Mouse (Mus musculus) intestine, embryonic 16.5 days (tissue): ENCODE data around the gene Fopnl. TPM values are rescaled to one million over a fixed set of nuclear protein-coding genes. Genes with fewer than 3 reads are reported as not detected.

ENCODE experiments used
- ATAC-seq: fragments of 200-750 bp; cut with Nextera tagmentation; 2 replicates; pipeline ENCODE4 v1.8.0; 2017; ENCODE audit warnings: moderate TSS enrichment, moderate library complexity
- H3K27ac ChIP-seq: fragments of 300-500 bp; sonication (generic); 2 replicates; pipeline ENCODE4 v1.5.1; 2014; ENCODE audit warnings: mild to moderate bottlenecking, low read length
- H3K27me3 ChIP-seq: fragments of 300-500 bp; sonication (generic); replicated peaks from 2 replicates; pipeline ENCODE4 v1.6.1; 2014; ENCODE audit warnings: low read length, control low read depth, mixed read lengths; ENCODE audit not compliant: control insufficient read depth, insufficient read depth
- H3K36me3 ChIP-seq: fragments of 300-500 bp; sonication (generic); 2 replicates; pipeline ENCODE4 v1.6.1; 2014; ENCODE audit warnings: low read length, control low read depth; ENCODE audit not compliant: control insufficient read depth, insufficient read depth
- H3K4me1 ChIP-seq: fragments of 300-500 bp; sonication (generic); 2 replicates; pipeline ENCODE4 v1.6.1; 2014; ENCODE audit warnings: low read length, control low read depth, mixed read lengths; ENCODE audit not compliant: control insufficient read depth, insufficient read depth
- H3K4me2 ChIP-seq: fragments of 300-500 bp; sonication (generic); 2 replicates; pipeline ENCODE4 v1.6.1; 2014; ENCODE audit warnings: low read depth, low read length, control low read depth
- H3K4me3 ChIP-seq: fragments of 300-500 bp; sonication (generic); 2 replicates; pipeline ENCODE4 v1.5.1; 2014; ENCODE audit warnings: mild to moderate bottlenecking, low read length
- H3K9ac ChIP-seq: fragments of 300-500 bp; sonication (generic); 2 replicates; pipeline ENCODE4 v1.6.1; 2014; ENCODE audit warnings: low read depth, low read length
- H3K9me3 ChIP-seq: fragments of 300-500 bp; sonication (generic); 2 replicates; pipeline ENCODE4 v1.6.1; 2016; ENCODE audit warnings: low read length, control low read depth; ENCODE audit not compliant: control insufficient read depth
- WGBS: fragments of 180-500 bp; shearing (Covaris S2); extraction: QIAGEN DNeasy Blood & Tissue Kit; methylation state at CpG from one replicate; pipeline ENCODE4 v1.1.7; 2014; 5-methylcytosine and 5-hydroxymethylcytosine counted together
- polyA plus RNA-seq: library from polyadenylated mRNA; unstranded; fragments of >200 nt; fragmentation: Nextera tagmentation; extraction: Ambion mirVana; gene quantifications from 2 replicates; pipeline ENCODE4 v1.2.1, GENCODE M21; 2015

Fopnl gene
- polyA plus RNA-seq, 1 experiment from 2014 or later, result 115 TPM

GRCm38 (mm10) chr16:14358531-14358930 lies 41.3 kb upstream of the Fopnl start:
- WGBS, result 78% methylated on average over 1 of the region's 1 CpGs
- no peak for ATAC-seq

GRCm38 (mm10) chr16:14357859-14358258 lies 40.7 kb upstream of the Fopnl start:
- H3K36me3 ChIP-seq, result no peaks in the 10 kb centered on the region
- no peak overlapping the region for H3K4me2 ChIP-seq
- no peak overlapping the region for H3K9ac ChIP-seq
- no peaks in the 10 kb centered on the region for H3K27me3 ChIP-seq
- ATAC-seq, result no peak
- peaks cover 9% of the 10 kb centered on the region; the same call in 1 of the 2 replicates for H3K4me1 ChIP-seq
- no peaks in the 10 kb centered on the region for H3K9me3 ChIP-seq
- WGBS, result 48% methylated on average over 2 of the region's 2 CpGs
- no peak overlapping the region for H3K4me3 ChIP-seq
- no peak overlapping the region for H3K27ac ChIP-seq

More at GRCm38 (mm10) chr16:14358531-14358930, 41.3 kb upstream of the Fopnl start:
- H3K27ac ChIP-seq, result no peak overlapping the region
- H3K27me3 ChIP-seq, result no peaks in the 10 kb centered on the region
- H3K36me3 ChIP-seq, result no peaks in the 10 kb centered on the region
- H3K4me3 ChIP-seq, result no peak overlapping the region
- peaks cover 9% of the 10 kb centered on the region; the same call in 1 of the 2 replicates for H3K4me1 ChIP-seq
- no peaks in the 10 kb centered on the region for H3K9me3 ChIP-seq
- no peak overlapping the region for H3K4me2 ChIP-seq
- H3K9ac ChIP-seq, result no peak overlapping the region

GRCm38 (mm10) chr16:14352663-14353062 lies 35.5 kb upstream of the Fopnl start:
- no peak overlapping the region for H3K27ac ChIP-seq
- H3K4me1 ChIP-seq, result no peaks in the 10 kb centered on the region
- ATAC-seq, result no peak
- 56% methylated on average over 5 of the region's 5 CpGs for WGBS
- no peak overlapping the region for H3K4me2 ChIP-seq
- no peak overlapping the region for H3K9ac ChIP-seq
- H3K9me3 ChIP-seq, result no peaks in the 10 kb centered on the region
- H3K4me3 ChIP-seq, result no peak overlapping the region
- no peaks in the 10 kb centered on the region for H3K36me3 ChIP-seq
- H3K27me3 ChIP-seq, result no peaks in the 10 kb centered on the region

GRCm38 (mm10) chr16:14352234-14352633 lies 35.0 kb upstream of the Fopnl start:
- Histone ChIP-seq H3K4me3 (no peak overlapping the region), H3K9ac (no peak overlapping the region), H3K9me3 (no peaks in the 10 kb centered on the region), H3K4me2 (no peak overlapping the region), H3K27ac (no peak overlapping the region), H3K27me3 (no peaks in the 10 kb centered on the region), H3K4me1 (no peaks in the 10 kb centered on the region), H3K36me3 (no peaks in the 10 kb centered on the region)
- WGBS, result 75% methylated on average over 3 of the region's 3 CpGs
- no peak for ATAC-seq

GRCm38 (mm10) chr16:14351571-14351970 lies 34.4 kb upstream of the Fopnl start:
- Histone ChIP-seq H3K9ac (no peak overlapping the region), H3K4me1 (no peaks in the 10 kb centered on the region), H3K27ac (no peak overlapping the region), H3K27me3 (no peaks in the 10 kb centered on the region), H3K4me2 (no peak overlapping the region), H3K36me3 (no peaks in the 10 kb centered on the region), H3K4me3 (no peak overlapping the region), H3K9me3 (no peaks in the 10 kb centered on the region)
- no peak for ATAC-seq

GRCm38 (mm10) chr16:14344967-14345366 lies 27.8 kb upstream of the Fopnl start:
- ATAC-seq, result no peak
- H3K9me3 ChIP-seq, result no peaks in the 10 kb centered on the region
- H3K27ac ChIP-seq, result no peak overlapping the region
- H3K4me1 ChIP-seq, result no peaks in the 10 kb centered on the region
- H3K27me3 ChIP-seq, result no peaks in the 10 kb centered on the region
- no peak overlapping the region for H3K4me2 ChIP-seq
- no peaks in the 10 kb centered on the region for H3K36me3 ChIP-seq
- 79% methylated on average over 3 of the region's 3 CpGs for WGBS
- H3K4me3 ChIP-seq, result no peak overlapping the region
- H3K9ac ChIP-seq, result no peak overlapping the region

- no peaks in the 10 kb centered on the region for H3K9me3 ChIP-seq
- ATAC-seq, result no peak
- H3K27ac ChIP-seq, result no peak overlapping the region
- H3K36me3 ChIP-seq, result no peaks in the 10 kb centered on the region
- no peak overlapping the region for H3K4me2 ChIP-seq
- no peaks in the 10 kb centered on the region for H3K27me3 ChIP-seq
- 70% methylated on average over 1 of the region's 1 CpGs for WGBS
- no peaks in the 10 kb centered on the region for H3K4me1 ChIP-seq
- no peak overlapping the region for H3K4me3 ChIP-seq
- no peak overlapping the region for H3K9ac ChIP-seq
These were observed 11.0 kb upstream of the Fopnl start for GRCm38 (mm10) chr16:14328156-14328555.

- no peak for ATAC-seq
- no peak overlapping the region for H3K4me3 ChIP-seq
- no peaks in the 10 kb centered on the region for H3K9me3 ChIP-seq
- H3K4me1 ChIP-seq, result peaks cover 7% of the 10 kb centered on the region; the same call in 1 of the 2 replicates
- H3K36me3 ChIP-seq, result no peaks in the 10 kb centered on the region
- no peak overlapping the region for H3K27ac ChIP-seq
- H3K4me2 ChIP-seq, result no peak overlapping the region
- WGBS, result 54% methylated on average over 1 of the region's 1 CpGs
- no peaks in the 10 kb centered on the region for H3K27me3 ChIP-seq
- no peak overlapping the region for H3K9ac ChIP-seq
These were observed 3.3 kb upstream of the Fopnl start for GRCm38 (mm10) chr16:14320494-14320893.

- H3K9ac ChIP-seq, result no peak overlapping the region
- no peak overlapping the region for H3K4me3 ChIP-seq
- H3K27ac ChIP-seq, result no peak overlapping the region
- H3K27me3 ChIP-seq, result no peaks in the 10 kb centered on the region
- no peak for ATAC-seq
- 85% methylated on average over 3 of the region's 3 CpGs for WGBS
- peaks cover 9% of the 10 kb centered on the region; the same call in 1 of the 2 replicates for H3K4me1 ChIP-seq
- H3K4me2 ChIP-seq, result no peak overlapping the region
- no peaks in the 10 kb centered on the region for H3K36me3 ChIP-seq
- H3K9me3 ChIP-seq, result no peaks in the 10 kb centered on the region
These were observed 2.5 kb upstream of the Fopnl start for GRCm38 (mm10) chr16:14319681-14320080.

- Histone ChIP-seq H3K9me3 (no peaks in the 10 kb centered on the region), H3K27ac (no peak overlapping the region), H3K36me3 (peaks cover 10% of the 10 kb centered on the region), H3K4me3 (no peak overlapping the region), H3K4me2 (no peak overlapping the region), H3K9ac (no peak overlapping the region), H3K27me3 (no peaks in the 10 kb centered on the region), H3K4me1 (peaks cover 9% of the 10 kb centered on the region; the same call in 1 of the 2 replicates)
- ATAC-seq, result no peak
- 89% methylated on average over 7 of the region's 7 CpGs for WGBS
These were observed 4.3 kb downstream of the Fopnl start for GRCm38 (mm10) chr16:14312914-14313313.
